Comparison of ENCODE assay signal across 38 mouse cellular contexts in the genomic region with DNA sequence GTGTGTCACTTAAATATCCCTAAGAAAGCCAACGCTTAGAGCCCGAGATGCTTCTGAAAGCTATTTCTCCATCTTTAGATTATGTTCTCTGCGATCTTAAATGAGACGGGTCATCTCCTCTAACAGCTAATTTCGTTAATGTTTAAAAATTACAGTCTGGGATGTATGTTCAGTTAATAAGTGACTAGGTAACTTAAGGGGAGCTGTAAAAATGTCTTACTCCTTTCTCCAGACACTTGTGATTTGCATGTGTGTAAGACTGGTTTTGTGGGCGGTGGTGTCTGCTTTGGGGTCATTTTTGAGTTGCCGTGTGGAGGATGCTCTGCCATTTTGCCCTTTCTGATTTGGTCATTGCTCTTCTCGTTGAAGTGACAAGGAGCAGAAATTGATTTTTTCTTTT. TPM values are rescaled to one million over a fixed set of nuclear protein-coding genes. Genes with fewer than 3 reads are reported as not detected.
"Had no signal": no experiment of that assay in that cellular context is flagged by ENCODE, and none has a peak within 500 bp of the region (broad histone marks: within the 10 kb centered on the region; RNA-seq: fewer than 3 reads in every experiment).

No protein-coding gene starts in this region.

- DNase-seq: gastrocnemius, adult 2 months; gastrocnemius, postnatal 10 days; gastrocnemius, postnatal 25 days; heart, adult 2 months; heart, postnatal 14 days; heart, postnatal 4 days; kidney, adult 11 months; kidney, adult 8-10 months; kidney, postnatal 10 days; kidney, postnatal 25 days; layer of hippocampus, adult 9-11 months; layer of hippocampus, postnatal 36 days; liver; liver, embryonic 13.5 days; liver, postnatal 0 days had no signal

- H3K9me3 ChIP-seq: heart, embryonic 13.5 days; heart, embryonic 15.5 days; hindbrain, embryonic 12.5 days; limb, embryonic 10.5 days; liver, embryonic 13.5 days; liver, embryonic 15.5 days had no signal

- ATAC-seq: forebrain, embryonic 16.5 days; inflammation-experienced regulatory T-cells, adult 6 months; liver, postnatal 0 days had no signal

- H3K4me3 ChIP-seq: gastrocnemius, adult 2 months; heart, adult 2 months; heart, embryonic 13.5 days; heart, embryonic 15.5 days; hindbrain, embryonic 10.5 days; hindbrain, embryonic 12.5 days; limb, embryonic 10.5 days; limb, embryonic 12.5 days; liver, embryonic 13.5 days; liver, embryonic 15.5 days had no signal

- H3K4me1 ChIP-seq: heart, embryonic 15.5 days; hindbrain, embryonic 10.5 days; hindbrain, embryonic 12.5 days; limb, embryonic 10.5 days; limb, embryonic 12.5 days; liver, embryonic 13.5 days; liver, embryonic 15.5 days had no signal

- H3K9ac ChIP-seq: heart, embryonic 13.5 days; heart, embryonic 15.5 days; hindbrain, embryonic 12.5 days; hindbrain, embryonic 14.5 days; limb, embryonic 12.5 days; liver, embryonic 13.5 days; liver, embryonic 15.5 days; liver, postnatal 0 days had no signal

- H3K27me3 ChIP-seq: heart, embryonic 13.5 days; heart, embryonic 15.5 days; hindbrain, embryonic 12.5 days; limb, embryonic 12.5 days; liver, embryonic 13.5 days; liver, embryonic 15.5 days had no signal

- H3K4me2 ChIP-seq: heart, embryonic 11.5 days; heart, embryonic 13.5 days; heart, embryonic 15.5 days; hindbrain, embryonic 12.5 days; hindbrain, embryonic 14.5 days; limb, embryonic 12.5 days; liver, embryonic 11.5 days; liver, embryonic 13.5 days; liver, embryonic 15.5 days had no signal

- H3K27ac ChIP-seq: gastrocnemius, adult 2 months; heart, adult 2 months; heart, embryonic 13.5 days; heart, embryonic 15.5 days; hindbrain, embryonic 10.5 days; hindbrain, embryonic 12.5 days; hindbrain, embryonic 14.5 days; limb, embryonic 10.5 days; limb, embryonic 12.5 days; liver, embryonic 13.5 days; liver, embryonic 15.5 days had no signal

RNA-seq across cellular contexts. Expression of gene Mtnr1a, which starts 55.1 kb away (rescaled TPM):
- total RNA-seq: gastrocnemius, adult 2 months; gastrocnemius, postnatal 10 days; gastrocnemius, postnatal 25 days; gastrocnemius, postnatal 4 days; granulocyte monocyte progenitor cell, adult 5-6 weeks; heart, adult 2 months; heart, postnatal 14 days; heart, postnatal 4 days; layer of hippocampus, adult 18-20 months; layer of hippocampus, adult 8-10 months; layer of hippocampus, postnatal 14 days; layer of hippocampus, postnatal 36 days; left cerebral cortex, adult 18-20 months; left cerebral cortex, adult 8-10 months; left cerebral cortex, postnatal 10 days; left cerebral cortex, postnatal 36 days had no signal
- polyA plus RNA-seq: frontal cortex, adult 2 months; heart, adult 2 months; heart, embryonic 11.5 days; heart, embryonic 15.5 days; heart, postnatal 0 days; inflammation-experienced regulatory T-cells, adult 6 months; limb, embryonic 12.5 days; liver, embryonic 11.5 days; liver, embryonic 13.5 days; liver, embryonic 15.5 days had no signal
